Mouse (Mus musculus) bone marrow, adult 2 months (tissue): ENCODE measurements around the gene Diexf.

Experiments used
- CTCF ChIP-seq: fragments of 200-500 bp; IDR thresholded peaks from 2 replicates; pipeline ENCODE4 v1.5.1; 2011; ENCODE audit warnings: low read length, control low read depth; ENCODE audit not compliant: control insufficient read depth, insufficient read depth
- POLR2A ChIP-seq: fragments of 200-500 bp; IDR thresholded peaks from 2 replicates; pipeline ENCODE4 v1.6.1; 2011; ENCODE audit warnings: low read depth, mild to moderate bottlenecking, control low read depth, low read length, borderline replicate concordance; ENCODE audit not compliant: control insufficient read depth

- no peak for TF ChIP-seq CTCF
- TF ChIP-seq POLR2A, result no peak
Observed at GRCm38 (mm10) chr1:193141118-193141517, 11.0 kb upstream of the Diexf start.
